Mouse (Mus musculus) embryonic facial prominence, embryonic 11.5 days (tissue): ENCODE measurements around the gene Lrrd1. TPM values are rescaled to one million over a fixed set of nuclear protein-coding genes. Genes with fewer than 3 reads are reported as not detected.
"Not testable (repeated sequence)": the region's sequence is repeated elsewhere in the genome, so short reads cannot be mapped to it uniquely, and the experiment has no call there.

Source experiments
- ATAC-seq: fragments of 200-750 bp; cut with Nextera tagmentation; replicated peaks from 2 replicates; pipeline ENCODE4 v1.8.0; 2017; ENCODE audit warnings: low read depth; ENCODE audit not compliant: insufficient number of reproducible peaks, low FRiP score, low TSS enrichment
- DNase-seq: peaks from one replicate; pipeline ENCODE4 v3.0.0-alpha.2; 2015; ENCODE audit warnings: low spot score
- H3K27ac ChIP-seq: fragments of 300-500 bp; sonication (generic); replicated peaks from 2 replicates; pipeline ENCODE4 v1.5.1; 2014; ENCODE audit warnings: mild to moderate bottlenecking, low read depth, low read length, control low read depth
- H3K27me3 ChIP-seq: fragments of 300-500 bp; sonication (generic); 2 replicates; pipeline ENCODE4 v1.6.1; 2014; ENCODE audit warnings: mild to moderate bottlenecking, low read length, moderate library complexity, mixed read lengths; ENCODE audit not compliant: control insufficient read depth, insufficient read depth
- H3K36me3 ChIP-seq: fragments of 300-500 bp; sonication (generic); replicated peaks from 2 replicates; pipeline ENCODE4 v1.6.1; 2014; ENCODE audit warnings: low read depth, mild to moderate bottlenecking, low read length, moderate library complexity, mixed read lengths; ENCODE audit not compliant: control insufficient read depth, insufficient read depth
- H3K4me1 ChIP-seq: fragments of 300-500 bp; sonication (generic); 2 replicates; pipeline ENCODE4 v1.6.1; 2014; ENCODE audit warnings: low read length, mixed read lengths; ENCODE audit not compliant: control insufficient read depth, insufficient read depth
- H3K4me2 ChIP-seq: fragments of 300-500 bp; sonication (generic); 2 replicates; pipeline ENCODE4 v1.6.1; 2014; ENCODE audit warnings: low read depth, mild to moderate bottlenecking, control low read depth, low read length, moderate library complexity
- H3K4me3 ChIP-seq: fragments of 300-500 bp; sonication (generic); 2 replicates; pipeline ENCODE4 v1.5.1; 2014; ENCODE audit warnings: low read depth, low read length, control low read depth
- H3K9ac ChIP-seq: fragments of 300-500 bp; sonication (generic); replicated peaks from 2 replicates; pipeline ENCODE4 v1.6.1; 2014; ENCODE audit warnings: mild to moderate bottlenecking, control low read depth, low read length
- H3K9me3 ChIP-seq: fragments of 300-500 bp; sonication (generic); replicated peaks from 2 replicates; pipeline ENCODE4 v1.6.1; 2016; ENCODE audit warnings: mild to moderate bottlenecking, low read length, inconsistent platforms, mixed read lengths; ENCODE audit not compliant: control insufficient read depth
- WGBS: fragments of 180-500 bp; shearing (Covaris S2); extraction: QIAGEN DNeasy Blood & Tissue Kit; methylation state at CpG from one replicate; pipeline ENCODE4 v1.1.7; 2014; 5-methylcytosine and 5-hydroxymethylcytosine counted together
- polyA plus RNA-seq: library from polyadenylated mRNA; unstranded; fragments of >200 nt; fragmentation: Nextera tagmentation; extraction: Ambion mirVana; gene quantifications from 2 replicates; pipeline ENCODE4 v1.2.1, GENCODE M21; 2014

Lrrd1 gene
- polyA plus RNA-seq, 1 experiment from 2014 or later: 0.07 TPM

- Histone ChIP-seq H3K36me3 (no peaks in the 10 kb centered on the region), H3K9ac (peak overlapping the region; percentile 84), H3K9me3 (no peaks in the 10 kb centered on the region), H3K27ac (peak overlapping the region; percentile 84), H3K4me2 (peak overlapping the region; percentile 57), H3K4me1 (no peaks in the 10 kb centered on the region), H3K27me3 (no peaks in the 10 kb centered on the region), H3K4me3 (peak overlapping the region; percentile 86)
- ATAC-seq (peak; percentile 9; the same call in 1 of the 2 replicates), DNase-seq (peak; percentile 49)
- WGBS: under 1% methylated on average over 36 of the region's 36 CpGs
Measured at GRCm38 (mm10) chr5:3803292-3804165, 41.4 kb upstream of the Lrrd1 start.

DNA sequence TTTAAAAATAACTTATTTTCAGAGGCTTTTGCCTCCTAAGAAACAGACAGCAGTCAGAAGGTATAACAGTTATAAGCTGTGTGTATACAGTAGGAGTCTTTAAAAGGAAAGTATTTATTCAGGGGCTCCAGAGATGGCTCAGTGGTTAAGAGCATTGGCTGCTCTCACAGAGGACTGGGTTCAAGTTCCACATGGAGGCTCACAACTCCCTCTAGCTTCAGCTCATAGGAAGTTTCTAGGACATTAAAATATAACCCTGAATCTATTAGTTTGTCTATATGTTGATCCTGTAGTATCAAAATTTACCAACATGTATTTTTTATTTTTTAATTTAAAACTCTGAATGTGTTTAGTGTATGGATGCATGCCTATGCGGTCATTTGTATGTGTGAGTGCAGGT lies 36.5 kb upstream of the Lrrd1 start:
- 96% methylated on average over 1 of the region's 1 CpGs for WGBS
- no peaks in the 10 kb centered on the region for H3K27me3 ChIP-seq
- H3K9ac ChIP-seq: no peak overlapping the region
- no peaks in the 10 kb centered on the region; the same call in 1 of the 2 replicates for H3K36me3 ChIP-seq
- DNase-seq (no peak), ATAC-seq (no peak)
- H3K4me1 ChIP-seq: no peaks in the 10 kb centered on the region
- no peak overlapping the region for H3K27ac ChIP-seq
- no peak overlapping the region for H3K4me3 ChIP-seq
- H3K4me2 ChIP-seq: no peak overlapping the region
- no peaks in the 10 kb centered on the region for H3K9me3 ChIP-seq

GRCm38 (mm10) chr5:3834107-3834506 lies 10.9 kb upstream of the Lrrd1 start:
- 86% methylated on average over 1 of the region's 1 CpGs for WGBS
- no peaks in the 10 kb centered on the region; the same call in 1 of the 2 replicates for H3K36me3 ChIP-seq

GRCm38 (mm10) chr5:3870161-3870560 lies 25.2 kb downstream of the Lrrd1 start:
- H3K9ac ChIP-seq: no peak overlapping the region
- no peaks in the 10 kb centered on the region for H3K36me3 ChIP-seq
- H3K4me3 ChIP-seq: no peak overlapping the region
- H3K4me1 ChIP-seq: no peaks in the 10 kb centered on the region
- no peak overlapping the region for H3K4me2 ChIP-seq
- no peaks in the 10 kb centered on the region for H3K9me3 ChIP-seq
- no peak overlapping the region for H3K27ac ChIP-seq
- WGBS: 72% methylated on average over 4 of the region's 4 CpGs
- no peaks in the 10 kb centered on the region for H3K27me3 ChIP-seq
- ATAC-seq (no peak), DNase-seq (no peak)

More at GRCm38 (mm10) chr5:3834107-3834506, 10.9 kb upstream of the Lrrd1 start:
- H3K27ac ChIP-seq: no peak overlapping the region
- ATAC-seq (no peak), DNase-seq (no peak)
- no peak overlapping the region for H3K9ac ChIP-seq
- no peaks in the 10 kb centered on the region for H3K4me1 ChIP-seq
- no peaks in the 10 kb centered on the region for H3K27me3 ChIP-seq
- no peaks in the 10 kb centered on the region for H3K9me3 ChIP-seq
- no peak overlapping the region for H3K4me2 ChIP-seq
- H3K4me3 ChIP-seq: no peak overlapping the region

GRCm38 (mm10) chr5:3872348-3872747 lies 27.4 kb downstream of the Lrrd1 start:
- Histone ChIP-seq H3K36me3 (no peaks in the 10 kb centered on the region), H3K9me3 (no peaks in the 10 kb centered on the region), H3K4me1 (no peaks in the 10 kb centered on the region), H3K27ac (no peak overlapping the region), H3K4me2 (no peak overlapping the region), H3K4me3 (no peak overlapping the region), H3K9ac (no peak overlapping the region), H3K27me3 (no peaks in the 10 kb centered on the region)
- 71% methylated on average over 1 of the region's 1 CpGs for WGBS
- ATAC-seq (no peak), DNase-seq (no peak)

- ATAC-seq (no peak), DNase-seq (no peak)
- Histone ChIP-seq H3K9me3 (no peaks in the 10 kb centered on the region), H3K27me3 (no peaks in the 10 kb centered on the region), H3K4me3 (no peak overlapping the region), H3K27ac (no peak overlapping the region), H3K4me1 (no peaks in the 10 kb centered on the region), H3K4me2 (no peak overlapping the region), H3K36me3 (no peaks in the 10 kb centered on the region), H3K9ac (no peak overlapping the region)
- 88% methylated on average over 3 of the region's 3 CpGs for WGBS
Measured at GRCm38 (mm10) chr5:3873485-3873884, 28.5 kb downstream of the Lrrd1 start.

- H3K9me3 ChIP-seq, H3K4me1 ChIP-seq, H3K27me3 ChIP-seq, H3K27ac ChIP-seq, ATAC-seq, DNase-seq, H3K36me3 ChIP-seq, H3K4me3 ChIP-seq, H3K9ac ChIP-seq, H3K4me2 ChIP-seq: not testable (repeated sequence)
- 87% methylated on average over 7 of the region's 7 CpGs for WGBS
Measured at GRCm38 (mm10) chr5:3886862-3887261, 41.9 kb downstream of the Lrrd1 start.

DNA sequence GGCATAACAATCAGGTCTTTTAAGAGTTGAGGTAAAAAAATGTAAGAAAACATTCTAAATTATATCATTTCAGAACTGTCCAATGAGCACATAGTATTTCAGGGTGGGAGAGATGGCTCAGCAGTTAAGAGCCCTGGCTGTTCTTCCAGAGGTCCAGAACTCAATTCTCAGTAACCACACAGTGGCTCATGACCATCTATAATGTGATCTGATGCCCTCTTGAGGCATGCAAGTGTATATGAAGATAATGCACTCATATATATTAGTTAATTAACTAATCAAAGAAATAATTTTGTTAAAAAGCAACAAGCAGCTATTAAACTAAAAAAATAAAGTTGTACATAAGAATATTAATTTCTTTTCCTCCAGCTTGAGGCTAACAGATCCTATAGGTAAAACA lies 44.2 kb downstream of the Lrrd1 start:
- H3K9ac ChIP-seq: no peak overlapping the region
- DNase-seq (no peak), ATAC-seq (no peak)
- H3K4me1 ChIP-seq: no peaks in the 10 kb centered on the region
- H3K4me3 ChIP-seq: no peak overlapping the region
- no peak overlapping the region for H3K27ac ChIP-seq
- H3K9me3 ChIP-seq: no peaks in the 10 kb centered on the region
- no peak overlapping the region for H3K4me2 ChIP-seq
- no peaks in the 10 kb centered on the region for H3K27me3 ChIP-seq
- no peaks in the 10 kb centered on the region for H3K36me3 ChIP-seq
